Mouse (Mus musculus) layer of hippocampus, postnatal 25 days (tissue): ENCODE data around the gene Bclaf1. TPM values are rescaled to one million over a fixed set of nuclear protein-coding genes. Genes with fewer than 3 reads are reported as not detected.

ENCODE experiments used
- microRNA-seq, 2 experiments: library from miRNA; unstranded; fragments of <30 nt; microRNA quantifications; one replicate each; pipeline ENCODE4 v1.2.0; 2021
- total RNA-seq, 2 experiments: library from RNA; stranded (reverse); gene quantifications; 2 replicates each; pipeline ENCODE4 v1.2.3; 2021

Gene Bclaf1
- total RNA-seq, 2 experiments from 2014 or later, result 106 to 134 TPM

Small RNA genes within 50 kb of the gene (microRNA-seq; reads per million reads assigned to microRNA genes)
- 0 reads per million in 2 experiments for gene Mir6413

Other genes starting within 250 kb of the Bclaf1 start
- gene Map7, start 164.0 kb upstream of the Bclaf1 start, total RNA-seq, result 100 to 1,000 TPM in 1 of 2 experiments, 10 to 100 TPM in 1; 90.6 to 102 TPM
- under 1 TPM; 0.44 to 0.70 TPM for gene Mtfr2, start 35.3 kb downstream of the Bclaf1 start, total RNA-seq